Mouse (Mus musculus) ovary, postnatal 14 days (tissue): Measurements from ENCODE around the gene Tmed2.
"Not testable (repeated sequence)": the region's sequence is repeated elsewhere in the genome, so short reads cannot be mapped to it uniquely, and the experiment has no call there.

Experiments
- DNase-seq: peaks from one replicate; pipeline ENCODE4 v3.0.0; 2022; ENCODE audit warnings: low spot score

The Tmed2 gene

DNA sequence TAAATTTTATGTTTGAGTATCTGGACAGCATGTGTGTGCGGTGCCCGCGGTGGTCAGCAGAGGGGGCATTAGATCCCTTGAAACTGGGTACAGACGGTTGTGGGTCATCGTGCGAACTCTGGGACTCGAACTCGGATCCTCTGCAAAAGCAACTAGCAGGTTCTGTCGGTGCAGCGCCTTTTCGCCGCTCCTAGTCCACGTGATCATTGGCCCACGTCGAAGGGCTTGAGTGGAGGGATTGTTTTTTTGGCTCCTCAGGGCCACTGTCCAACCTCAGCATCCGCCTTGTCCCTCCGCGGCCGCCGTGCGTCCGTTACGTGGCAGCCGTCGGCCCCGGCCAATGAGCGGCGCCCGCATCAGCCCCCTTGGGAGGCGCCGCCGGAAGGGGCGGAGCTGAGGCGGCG is at the start of gene Tmed2:
Tmed2 (plus strand) TSS at position 313 of the 404 bp plus-strand sequence.
- peak; percentile 91 for DNase-seq

DNA sequence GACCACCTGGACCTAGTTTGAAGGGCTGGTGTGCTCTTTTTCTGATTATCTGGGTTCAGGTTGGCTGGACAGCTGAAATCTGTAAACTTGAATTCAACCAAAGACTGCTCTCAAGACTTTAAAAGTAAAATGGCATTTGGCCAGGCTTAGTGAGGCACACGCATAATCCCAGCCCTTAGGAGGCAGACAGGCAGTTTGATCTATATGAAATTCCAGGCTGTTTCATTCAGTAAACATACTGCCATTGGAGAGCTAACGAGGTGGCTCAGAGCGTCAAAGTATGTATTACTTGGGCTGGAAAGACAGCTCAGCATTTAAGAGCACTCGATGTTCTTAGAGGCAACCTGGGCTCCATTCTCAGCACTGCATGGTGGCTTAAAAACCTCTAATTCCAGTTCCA is 48.8 kb upstream of the Tmed2 start:
- DNase-seq, result no peak

- no peak for DNase-seq
Observed at GRCm38 (mm10) chr5:124492618-124493017, 47.9 kb upstream of the Tmed2 start.

- DNase-seq, result no peak
Observed at GRCm38 (mm10) chr5:124493455-124493854, 47.0 kb upstream of the Tmed2 start.

DNA sequence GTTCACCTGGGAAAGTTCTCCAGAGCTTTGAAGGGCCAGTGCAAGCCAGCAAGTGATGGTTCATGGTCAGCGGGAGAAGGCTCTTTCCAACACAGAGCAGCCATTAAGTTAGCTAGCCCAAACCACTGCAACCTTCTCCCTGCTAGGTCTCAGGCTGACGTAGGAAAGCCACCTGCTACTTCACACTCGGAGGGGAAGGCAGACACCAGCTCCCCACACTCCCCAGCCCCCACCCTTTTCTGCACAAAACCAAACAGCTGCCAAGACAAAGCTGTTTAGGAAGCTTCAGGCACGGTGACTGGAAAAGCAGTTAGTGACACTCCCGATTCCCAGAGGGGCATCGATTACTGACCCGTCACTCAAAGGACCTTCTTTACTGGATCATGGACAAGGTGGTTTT is 44.9 kb upstream of the Tmed2 start:
- no peak for DNase-seq

- DNase-seq, result no peak
Observed at GRCm38 (mm10) chr5:124496614-124497514, 43.6 kb upstream of the Tmed2 start.

GRCm38 (mm10) chr5:124498221-124498876 is 42.1 kb upstream of the Tmed2 start:
- no peak for DNase-seq

DNA sequence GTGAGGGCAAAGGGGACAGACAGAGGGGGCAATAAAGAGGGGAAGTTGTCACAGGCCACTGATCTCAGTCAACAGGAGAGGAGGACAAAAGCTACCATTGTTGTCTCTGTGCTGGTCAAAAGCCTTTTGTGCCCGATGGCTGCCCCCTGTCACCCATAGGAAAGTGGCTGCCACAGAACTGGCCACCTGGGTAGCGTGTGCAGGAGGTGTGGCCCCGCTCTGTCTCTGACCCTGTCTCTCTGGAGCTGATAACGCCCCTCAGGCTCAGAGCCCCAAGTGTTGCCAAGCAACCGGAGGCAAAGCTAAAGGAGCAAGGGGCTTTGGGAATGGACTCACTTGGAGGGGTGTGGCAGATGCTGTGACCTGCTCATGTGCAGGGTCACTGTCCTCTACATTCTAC is 41.5 kb upstream of the Tmed2 start:
- DNase-seq, result no peak

DNA sequence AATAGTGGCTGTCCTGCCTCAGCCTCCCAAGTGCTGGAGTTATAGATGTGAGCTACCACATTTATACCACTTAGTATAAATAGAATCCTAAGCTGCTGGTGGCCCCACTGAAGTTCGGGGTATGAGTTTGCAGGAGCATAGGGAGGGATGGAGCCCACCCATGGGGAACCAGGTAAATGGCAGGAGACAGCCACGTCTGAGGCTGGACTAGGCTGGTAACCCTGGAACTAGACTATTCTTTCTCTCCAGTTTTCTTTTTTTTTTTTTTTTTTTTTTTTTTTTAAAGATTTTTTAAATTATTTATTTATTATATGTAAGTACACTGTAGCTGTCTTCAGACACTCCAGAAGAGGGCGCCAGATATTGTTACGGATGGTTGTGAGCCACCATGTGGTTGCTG is 40.5 kb upstream of the Tmed2 start:
- DNase-seq, result not testable (repeated sequence)

DNA sequence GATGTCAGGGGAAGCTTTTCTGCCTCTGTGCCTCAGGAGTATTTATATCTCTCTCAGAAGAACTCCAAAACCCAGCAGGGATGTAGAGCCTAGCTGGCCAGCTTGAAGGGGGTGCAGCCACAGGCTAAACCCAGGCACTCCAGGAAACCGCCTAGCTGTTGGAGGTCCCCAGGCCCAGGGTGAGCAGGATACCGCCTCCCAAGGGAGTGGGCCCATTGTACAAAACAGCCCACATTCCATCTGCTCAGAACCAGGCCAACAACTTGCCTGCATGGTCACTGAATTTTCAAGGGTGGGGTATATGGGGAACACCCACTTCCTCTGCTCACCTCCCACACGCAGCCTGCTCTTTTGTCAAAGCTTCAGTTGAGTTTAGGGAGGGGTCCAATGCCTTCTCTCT is 39.9 kb upstream of the Tmed2 start:
- no peak for DNase-seq

GRCm38 (mm10) chr5:124501541-124501940 is 39.0 kb upstream of the Tmed2 start:
- no peak for DNase-seq

GRCm38 (mm10) chr5:124503742-124504141 is 36.8 kb upstream of the Tmed2 start:
- DNase-seq, result no peak

- DNase-seq, result no peak
Observed at GRCm38 (mm10) chr5:124505235-124505634, 35.3 kb upstream of the Tmed2 start.

- no peak for DNase-seq
Observed at GRCm38 (mm10) chr5:124506731-124507359, 33.6 kb upstream of the Tmed2 start.

DNA sequence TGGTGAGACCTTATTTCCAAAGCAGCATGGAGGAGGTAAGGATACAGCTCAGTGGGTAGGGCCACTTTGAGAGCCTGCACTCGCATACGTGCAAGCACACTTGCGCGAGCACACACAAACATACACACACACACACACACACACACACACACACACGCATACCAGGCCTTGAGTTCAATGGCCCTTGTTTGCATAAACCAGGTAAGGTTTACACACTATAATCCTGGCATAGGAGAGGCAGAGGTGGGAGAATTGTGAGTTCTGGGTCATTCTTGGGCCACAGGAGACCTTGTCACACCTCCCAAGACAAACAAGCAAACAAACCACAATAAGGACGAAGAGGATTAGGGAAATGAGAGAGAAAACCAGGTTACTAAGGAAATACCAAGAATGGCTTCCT is 31.3 kb upstream of the Tmed2 start:
- no peak for DNase-seq

- no peak for DNase-seq
Observed at GRCm38 (mm10) chr5:124509742-124510237, 30.7 kb upstream of the Tmed2 start.

GRCm38 (mm10) chr5:124510536-124511050 is 29.9 kb upstream of the Tmed2 start:
- DNase-seq, result no peak

GRCm38 (mm10) chr5:124515789-124516188 is 24.7 kb upstream of the Tmed2 start:
- DNase-seq, result no peak

- DNase-seq, result no peak
Observed at GRCm38 (mm10) chr5:124518648-124519047, 21.8 kb upstream of the Tmed2 start.

DNA sequence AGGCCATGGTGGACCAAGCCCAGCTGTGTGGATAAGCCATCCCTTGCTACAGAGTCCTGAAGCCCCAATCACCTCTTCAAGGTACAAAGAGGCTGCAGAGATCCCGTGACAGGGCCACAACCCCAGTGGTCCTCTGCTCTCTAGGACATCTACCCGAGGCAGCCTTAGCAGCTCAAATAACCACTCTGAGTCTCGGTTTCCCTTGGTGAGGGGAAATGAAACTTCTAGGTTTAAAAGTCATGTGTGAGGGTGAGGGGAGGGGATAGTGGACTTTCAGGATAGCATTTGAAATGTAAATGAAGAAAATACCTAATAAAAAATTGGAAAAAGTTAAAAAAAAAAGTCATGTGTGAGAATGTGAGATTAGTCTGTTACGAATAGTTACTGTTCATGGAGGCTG is 18.9 kb upstream of the Tmed2 start:
- DNase-seq, result no peak

DNA sequence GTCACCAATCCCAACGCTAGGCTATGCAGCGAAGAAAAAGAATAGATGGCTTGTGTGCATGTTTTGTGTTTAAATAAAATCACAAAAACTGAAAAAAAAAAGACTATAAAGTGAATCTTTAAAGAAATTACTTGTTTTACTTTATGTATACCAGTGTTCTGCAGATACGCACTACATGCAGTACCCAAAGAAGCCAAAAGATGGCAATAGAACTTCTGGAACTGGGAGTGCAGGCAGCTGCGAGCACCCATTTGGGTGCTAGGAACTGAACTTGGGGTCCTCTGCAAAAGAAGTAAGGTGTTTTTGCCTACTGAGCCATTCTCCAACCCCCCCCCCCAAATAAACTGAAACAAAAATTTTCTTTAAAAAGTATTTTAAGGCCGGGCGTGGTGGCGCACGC is 17.5 kb upstream of the Tmed2 start:
- no peak for DNase-seq

GRCm38 (mm10) chr5:124524943-124525342 is 15.6 kb upstream of the Tmed2 start:
- no peak for DNase-seq

GRCm38 (mm10) chr5:124528351-124528750 is 12.1 kb upstream of the Tmed2 start:
- no peak for DNase-seq
